Mouse (Mus musculus) hindbrain, embryonic 16.5 days (tissue): Measurements from ENCODE around the gene Bicra. TPM values are rescaled to one million over a fixed set of nuclear protein-coding genes. Genes with fewer than 3 reads are reported as not detected.
A peak's percentile ranks its signal among the peaks of the same experiment; 100 is the strongest.

Experiments used
- ATAC-seq: fragments of 200-750 bp; cut with Nextera tagmentation; 2 replicates; pipeline ENCODE4 v1.8.0; 2017; ENCODE audit warnings: moderate TSS enrichment, moderate library complexity
- H3K27ac ChIP-seq: fragments of 300-500 bp; sonication (generic); 2 replicates; pipeline ENCODE4 v1.5.1; 2014; ENCODE audit warnings: low read depth, mild to moderate bottlenecking, control low read depth, low read length, moderate library complexity
- H3K27me3 ChIP-seq: fragments of 300-500 bp; sonication (generic); replicated peaks from 2 replicates; pipeline ENCODE4 v1.6.1; 2014; ENCODE audit warnings: low read length; ENCODE audit not compliant: control insufficient read depth, insufficient read depth
- H3K36me3 ChIP-seq: fragments of 300-500 bp; sonication (generic); 2 replicates; pipeline ENCODE4 v1.6.1; 2014; ENCODE audit warnings: mild to moderate bottlenecking, low read length, moderate library complexity, mixed read lengths; ENCODE audit not compliant: control insufficient read depth, insufficient read depth
- H3K4me1 ChIP-seq: fragments of 300-500 bp; sonication (generic); 2 replicates; pipeline ENCODE4 v1.6.1; 2014; ENCODE audit warnings: low read depth, low read length; ENCODE audit not compliant: control insufficient read depth, insufficient read depth
- H3K4me2 ChIP-seq: fragments of 300-500 bp; sonication (generic); 2 replicates; pipeline ENCODE4 v1.6.1; 2014; ENCODE audit warnings: mild to moderate bottlenecking, low read length, control low read depth, moderate library complexity
- H3K4me3 ChIP-seq: fragments of 300-500 bp; sonication (generic); 2 replicates; pipeline ENCODE4 v1.5.1; 2014; ENCODE audit warnings: mild to moderate bottlenecking, low read length, control low read depth, moderate library complexity
- H3K9ac ChIP-seq: fragments of 300-500 bp; sonication (generic); 2 replicates; pipeline ENCODE4 v1.6.1; 2014; ENCODE audit warnings: low read depth, mild to moderate bottlenecking, control low read depth, low read length, moderate library complexity
- H3K9me3 ChIP-seq: fragments of 300-500 bp; sonication (generic); 2 replicates; pipeline ENCODE4 v1.6.1; 2014; ENCODE audit warnings: mild to moderate bottlenecking, low read length, moderate library complexity; ENCODE audit not compliant: control insufficient read depth
- WGBS: fragments of 180-500 bp; shearing (Covaris S2); extraction: QIAGEN DNeasy Blood & Tissue Kit; methylation state at CpG from one replicate; pipeline ENCODE4 v1.1.7; 2014; 5-methylcytosine and 5-hydroxymethylcytosine counted together
- polyA plus RNA-seq: library from polyadenylated mRNA; unstranded; fragments of >200 nt; fragmentation: Nextera tagmentation; extraction: Ambion mirVana; gene quantifications from 2 replicates; pipeline ENCODE4 v1.2.1, GENCODE M21; 2015

The Bicra gene
- polyA plus RNA-seq, 1 experiment from 2014 or later: 5.0 TPM

- Histone ChIP-seq H3K36me3 (no peaks in the 10 kb centered on the region), H3K4me2 (no peak overlapping the region), H3K27ac (no peak overlapping the region), H3K9ac (no peak overlapping the region), H3K4me1 (peaks cover 14% of the 10 kb centered on the region), H3K9me3 (no peaks in the 10 kb centered on the region), H3K27me3 (no peaks in the 10 kb centered on the region), H3K4me3 (no peak overlapping the region)
- WGBS: 65% methylated on average over 4 of the region's 4 CpGs
- no peak for ATAC-seq
Measured at GRCm38 (mm10) chr7:15961239-15961638, 86.5 kb downstream of the Bicra start.

- no peaks in the 10 kb centered on the region for H3K36me3 ChIP-seq
- ATAC-seq: no peak
- no peak overlapping the region for H3K4me3 ChIP-seq
- H3K4me2 ChIP-seq: no peak overlapping the region
- no peaks in the 10 kb centered on the region for H3K27me3 ChIP-seq
- H3K9ac ChIP-seq: no peak overlapping the region
- WGBS: 28% methylated on average over 4 of the region's 4 CpGs
- H3K4me1 ChIP-seq: peaks cover 14% of the 10 kb centered on the region
- no peak overlapping the region for H3K27ac ChIP-seq
- no peaks in the 10 kb centered on the region for H3K9me3 ChIP-seq
Measured at GRCm38 (mm10) chr7:15960691-15961090, 87.0 kb downstream of the Bicra start.

GRCm38 (mm10) chr7:15956143-15956542 lies 91.6 kb downstream of the Bicra start:
- H3K27me3 ChIP-seq: no peaks in the 10 kb centered on the region; the same call in 1 of the 2 replicates
- H3K9ac ChIP-seq: no peak overlapping the region
- ATAC-seq: no peak
- 84% methylated on average over 5 of the region's 5 CpGs for WGBS
- no peak overlapping the region for H3K27ac ChIP-seq
- H3K4me1 ChIP-seq: peaks cover 3% of the 10 kb centered on the region; the same call in 1 of the 2 replicates
- no peaks in the 10 kb centered on the region for H3K36me3 ChIP-seq
- no peaks in the 10 kb centered on the region; the same call in 1 of the 2 replicates for H3K9me3 ChIP-seq
- H3K4me3 ChIP-seq: no peak overlapping the region
- H3K4me2 ChIP-seq: no peak overlapping the region

GRCm38 (mm10) chr7:15955509-15955908 lies 92.2 kb downstream of the Bicra start:
- Histone ChIP-seq H3K36me3 (no peaks in the 10 kb centered on the region), H3K9ac (peak overlapping the region; percentile 36; the same call in 1 of the 2 replicates), H3K27me3 (no peaks in the 10 kb centered on the region; the same call in 1 of the 2 replicates), H3K4me2 (peak overlapping the region; percentile 36), H3K9me3 (no peaks in the 10 kb centered on the region; the same call in 1 of the 2 replicates), H3K4me1 (peaks cover 3% of the 10 kb centered on the region; the same call in 1 of the 2 replicates), H3K4me3 (peak overlapping the region; percentile 23), H3K27ac (no peak overlapping the region)
- 15% methylated on average over 7 of the region's 7 CpGs for WGBS
- no peak for ATAC-seq

- H3K36me3 ChIP-seq: no peaks in the 10 kb centered on the region
- peak overlapping the region; percentile 23 for H3K4me3 ChIP-seq
- WGBS: 11% methylated on average over 18 of the region's 21 CpGs
- ATAC-seq: peak; percentile 51; the same call in 1 of the 2 replicates
- peak overlapping the region; percentile 36; the same call in 1 of the 2 replicates for H3K9ac ChIP-seq
- no peaks in the 10 kb centered on the region; the same call in 1 of the 2 replicates for H3K27me3 ChIP-seq
- H3K4me1 ChIP-seq: peaks cover 3% of the 10 kb centered on the region; the same call in 1 of the 2 replicates
- H3K27ac ChIP-seq: no peak overlapping the region
- H3K4me2 ChIP-seq: peak overlapping the region; percentile 36
- no peaks in the 10 kb centered on the region; the same call in 1 of the 2 replicates for H3K9me3 ChIP-seq
Measured at GRCm38 (mm10) chr7:15954978-15955443, 92.7 kb downstream of the Bicra start.

GRCm38 (mm10) chr7:15954436-15954835 lies 93.3 kb downstream of the Bicra start:
- Histone ChIP-seq H3K27ac (no peak overlapping the region), H3K9me3 (no peaks in the 10 kb centered on the region; the same call in 1 of the 2 replicates), H3K4me1 (peaks cover 3% of the 10 kb centered on the region; the same call in 1 of the 2 replicates), H3K27me3 (no peaks in the 10 kb centered on the region; the same call in 1 of the 2 replicates), H3K9ac (no peak overlapping the region), H3K4me2 (no peak overlapping the region), H3K36me3 (no peaks in the 10 kb centered on the region), H3K4me3 (no peak overlapping the region)
- no peak for ATAC-seq
- 93% methylated on average over 7 of the region's 7 CpGs for WGBS

- no peaks in the 10 kb centered on the region; the same call in 1 of the 2 replicates for H3K27me3 ChIP-seq
- no peaks in the 10 kb centered on the region for H3K36me3 ChIP-seq
- H3K27ac ChIP-seq: no peak overlapping the region
- H3K9ac ChIP-seq: no peak overlapping the region
- no peak overlapping the region for H3K4me3 ChIP-seq
- WGBS: 93% methylated on average over 13 of the region's 13 CpGs
- no peak for ATAC-seq
- H3K9me3 ChIP-seq: no peaks in the 10 kb centered on the region; the same call in 1 of the 2 replicates
- H3K4me1 ChIP-seq: peaks cover 5% of the 10 kb centered on the region; the same call in 1 of the 2 replicates
- H3K4me2 ChIP-seq: no peak overlapping the region
Measured at GRCm38 (mm10) chr7:15953307-15954074, 94.2 kb downstream of the Bicra start.

- Histone ChIP-seq H3K9me3 (no peaks in the 10 kb centered on the region; the same call in 1 of the 2 replicates), H3K9ac (no peak overlapping the region), H3K4me1 (peaks cover 8% of the 10 kb centered on the region; the same call in 1 of the 2 replicates), H3K27me3 (no peaks in the 10 kb centered on the region; the same call in 1 of the 2 replicates), H3K4me2 (no peak overlapping the region), H3K4me3 (no peak overlapping the region), H3K36me3 (no peaks in the 10 kb centered on the region), H3K27ac (no peak overlapping the region)
- WGBS: 77% methylated on average over 3 of the region's 3 CpGs
- no peak for ATAC-seq
Measured at GRCm38 (mm10) chr7:15952416-15952815, 95.3 kb downstream of the Bicra start.

- peaks cover 7% of the 10 kb centered on the region for H3K4me1 ChIP-seq
- no peak overlapping the region for H3K9ac ChIP-seq
- no peak overlapping the region for H3K27ac ChIP-seq
- no peak overlapping the region for H3K4me3 ChIP-seq
- WGBS: 83% methylated on average over 15 of the region's 15 CpGs
- no peak for ATAC-seq
- H3K36me3 ChIP-seq: no peaks in the 10 kb centered on the region
- H3K9me3 ChIP-seq: no peaks in the 10 kb centered on the region; the same call in 1 of the 2 replicates
- no peak overlapping the region for H3K4me2 ChIP-seq
- no peaks in the 10 kb centered on the region; the same call in 1 of the 2 replicates for H3K27me3 ChIP-seq
Measured at GRCm38 (mm10) chr7:15950008-15950407, 97.7 kb downstream of the Bicra start.
